Mouse (Mus musculus): ENCODE data around the gene Rbm4b.
"Not testable (repeated sequence)": the region's sequence is repeated elsewhere in the genome, so short reads cannot be mapped to it uniquely, and the experiment has no call there.

Gene Rbm4b

GRCm38 (mm10) chr19:4745681-4746080 is 10.6 kb upstream of the Rbm4b start:
- no peak for DNase-seq

- DNase-seq, result no peak
These were observed 9.7 kb upstream of the Rbm4b start for GRCm38 (mm10) chr19:4746611-4747010.

GRCm38 (mm10) chr19:4747631-4748312 is 8.5 kb upstream of the Rbm4b start:
- DNase-seq, result no peak

- no peak for DNase-seq
These were observed 7.8 kb upstream of the Rbm4b start for GRCm38 (mm10) chr19:4748493-4748892.

GRCm38 (mm10) chr19:4749975-4750374 is 6.3 kb upstream of the Rbm4b start:
- no peak for DNase-seq

- peak; percentile 92 to 94 for DNase-seq
These were observed 618 bp upstream of the Rbm4b start for GRCm38 (mm10) chr19:4755565-4756192.

GRCm38 (mm10) chr19:4756921-4757320 is 624 bp downstream of the Rbm4b start:
- DNase-seq, result no peak

GRCm38 (mm10) chr19:4760544-4760943 is 4.2 kb downstream of the Rbm4b start:
- DNase-seq, result not testable (repeated sequence)

- DNase-seq, result peak; percentile 7 to 8
These were observed 6.6 kb downstream of the Rbm4b start for GRCm38 (mm10) chr19:4762876-4763275.

- DNase-seq, result no peak
These were observed 11.3 kb downstream of the Rbm4b start for GRCm38 (mm10) chr19:4767507-4768148.

- DNase-seq, result no peak
These were observed 16.5 kb downstream of the Rbm4b start for GRCm38 (mm10) chr19:4772785-4773184.

- DNase-seq, result no peak
These were observed 26.6 kb downstream of the Rbm4b start for GRCm38 (mm10) chr19:4782891-4783290.

- no peak for DNase-seq
These were observed 28.9 kb downstream of the Rbm4b start for GRCm38 (mm10) chr19:4785206-4785605.

GRCm38 (mm10) chr19:4786313-4786712 is 30.0 kb downstream of the Rbm4b start:
- DNase-seq, result no peak

- DNase-seq, result no peak
These were observed 37.1 kb downstream of the Rbm4b start for GRCm38 (mm10) chr19:4793281-4793830.

GRCm38 (mm10) chr19:4793831-4794422 is 37.6 kb downstream of the Rbm4b start, which contains the start of gene Rbm4:
Gene Rbm4, minus strand, starts transcription at chr19:4793901.
- DNase-seq, result peak; percentile 90 to 94

GRCm38 (mm10) chr19:4795929-4796328 is 39.6 kb downstream of the Rbm4b start:
- DNase-seq, result no peak

- DNase-seq, result no peak
These were observed 41.5 kb downstream of the Rbm4b start for GRCm38 (mm10) chr19:4797846-4798245.

GRCm38 (mm10) chr19:4799083-4799482 is 42.8 kb downstream of the Rbm4b start:
- DNase-seq, result no peak

GRCm38 (mm10) chr19:4802691-4803091 is 46.4 kb downstream of the Rbm4b start:
- no peak for DNase-seq

- no peak for DNase-seq
These were observed 47.0 kb downstream of the Rbm4b start for GRCm38 (mm10) chr19:4803283-4803682.

- no peak for DNase-seq
These were observed 54.0 kb downstream of the Rbm4b start for GRCm38 (mm10) chr19:4810309-4810708.

GRCm38 (mm10) chr19:4810746-4811062 is 54.4 kb downstream of the Rbm4b start:
- no peak for DNase-seq

All from B cell, adult 2 months (primary cell).